Mouse (Mus musculus): ENCODE results near the gene Tcf7l2. TPM values are rescaled to one million over a fixed set of nuclear protein-coding genes. Genes with fewer than 3 reads are reported as not detected.
A peak's percentile ranks its signal among the peaks of the same experiment; 100 is the strongest.

The Tcf7l2 gene
- polyA plus RNA-seq, 1 experiment from 2014 or later, result 225 TPM

GRCm38 (mm10) chr19:55964421-55964820 lies 222.8 kb downstream of the Tcf7l2 start:
- Histone ChIP-seq H3K4me2 (ENCODE audit: low read depth, severe bottlenecking) (no peak overlapping the region), H3K9me3 (ENCODE audit: control insufficient read depth, low read length) (no peaks in the 10 kb centered on the region), H3K9ac (ENCODE audit: low read length) (no peak overlapping the region), H3K4me3 (ENCODE audit: low read depth, low read length) (no peak overlapping the region), H3K36me3 (ENCODE audit: control insufficient read depth, insufficient read depth, low read length) (no peaks in the 10 kb centered on the region), H3K4me1 (ENCODE audit: control insufficient read depth, insufficient read depth, low read length) (no peaks in the 10 kb centered on the region), H3K27ac (replicated peaks; ENCODE audit: low read depth, low read length) (no peak overlapping the region), H3K27me3 (ENCODE audit: control insufficient read depth, insufficient read depth, low read length) (no peaks in the 10 kb centered on the region)
- no peak for ATAC-seq (ENCODE audit: insufficient number of reproducible peaks, low FRiP score, low TSS enrichment, low read depth)
- DNase-seq (ENCODE audit: low spot score), result no peak
- WGBS, result 97% methylated on average over 3 of the region's 3 CpGs

GRCm38 (mm10) chr19:55966066-55966465 lies 224.4 kb downstream of the Tcf7l2 start:
- Histone ChIP-seq H3K27me3 (ENCODE audit: control insufficient read depth, insufficient read depth, low read length) (no peaks in the 10 kb centered on the region), H3K4me2 (ENCODE audit: low read depth, severe bottlenecking) (no peak overlapping the region), H3K4me1 (ENCODE audit: control insufficient read depth, insufficient read depth, low read length) (peaks cover 3% of the 10 kb centered on the region; the same call in 1 of the 2 replicates), H3K9me3 (ENCODE audit: control insufficient read depth, low read length) (no peaks in the 10 kb centered on the region), H3K4me3 (ENCODE audit: low read depth, low read length) (no peak overlapping the region), H3K36me3 (ENCODE audit: control insufficient read depth, insufficient read depth, low read length) (no peaks in the 10 kb centered on the region), H3K9ac (ENCODE audit: low read length) (no peak overlapping the region), H3K27ac (replicated peaks; ENCODE audit: low read depth, low read length) (no peak overlapping the region)
- WGBS, result 35% methylated on average over 7 of the region's 7 CpGs
- DNase-seq (ENCODE audit: low spot score), result no peak
- ATAC-seq (ENCODE audit: insufficient number of reproducible peaks, low FRiP score, low TSS enrichment, low read depth), result no peak

- Histone ChIP-seq H3K4me3 (ENCODE audit: low read depth, low read length) (no peak overlapping the region), H3K27me3 (ENCODE audit: control insufficient read depth, insufficient read depth, low read length) (no peaks in the 10 kb centered on the region), H3K9ac (ENCODE audit: low read length) (no peak overlapping the region), H3K27ac (replicated peaks; ENCODE audit: low read depth, low read length) (no peak overlapping the region), H3K9me3 (ENCODE audit: control insufficient read depth, low read length) (no peaks in the 10 kb centered on the region), H3K4me2 (ENCODE audit: low read depth, severe bottlenecking) (no peak overlapping the region), H3K4me1 (ENCODE audit: control insufficient read depth, insufficient read depth, low read length) (peaks cover 3% of the 10 kb centered on the region; the same call in 1 of the 2 replicates), H3K36me3 (ENCODE audit: control insufficient read depth, insufficient read depth, low read length) (no peaks in the 10 kb centered on the region)
- 20% methylated on average over 14 of the region's 14 CpGs for WGBS
- DNase-seq (ENCODE audit: low spot score), result peak; percentile 35
- ATAC-seq (ENCODE audit: insufficient number of reproducible peaks, low FRiP score, low TSS enrichment, low read depth), result no peak
Observed at GRCm38 (mm10) chr19:55969929-55970531, 228.4 kb downstream of the Tcf7l2 start.

GRCm38 (mm10) chr19:55976073-55976472 lies 234.5 kb downstream of the Tcf7l2 start:
- ATAC-seq (ENCODE audit: insufficient number of reproducible peaks, low FRiP score, low TSS enrichment, low read depth) (no peak), DNase-seq (ENCODE audit: low spot score) (no peak)
- Histone ChIP-seq H3K36me3 (ENCODE audit: control insufficient read depth, insufficient read depth, low read length) (no peaks in the 10 kb centered on the region), H3K4me3 (ENCODE audit: low read depth, low read length) (no peak overlapping the region), H3K4me2 (ENCODE audit: low read depth, severe bottlenecking) (no peak overlapping the region), H3K27ac (replicated peaks; ENCODE audit: low read depth, low read length) (no peak overlapping the region), H3K9ac (ENCODE audit: low read length) (no peak overlapping the region), H3K9me3 (ENCODE audit: control insufficient read depth, low read length) (no peaks in the 10 kb centered on the region), H3K27me3 (ENCODE audit: control insufficient read depth, insufficient read depth, low read length) (no peaks in the 10 kb centered on the region), H3K4me1 (ENCODE audit: control insufficient read depth, insufficient read depth, low read length) (no peaks in the 10 kb centered on the region)
- 95% methylated on average over 9 of the region's 9 CpGs for WGBS

Data from limb, embryonic 11.5 days (tissue).